In the genomic region with DNA sequence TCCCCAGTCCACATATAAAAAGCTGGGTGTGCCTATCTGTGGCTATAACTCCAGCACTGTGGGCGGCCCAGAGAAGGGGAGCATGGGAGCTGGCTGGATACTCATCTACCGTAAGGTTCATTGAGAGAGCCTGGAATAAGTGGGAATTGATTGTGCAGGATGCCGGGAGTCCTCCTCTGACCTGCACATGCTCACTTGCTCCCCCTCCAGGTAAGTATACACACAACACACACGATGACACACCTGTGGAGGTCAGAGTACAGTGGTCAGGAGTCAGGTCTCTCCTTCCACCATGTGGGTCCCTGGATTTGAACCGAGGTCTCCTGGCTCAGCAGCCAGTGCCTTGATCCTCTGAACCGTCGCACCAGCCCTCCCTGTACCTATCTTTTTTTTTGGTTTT, we compare ENCODE assay signal across 27 mouse cellular contexts. TPM values are rescaled to one million over a fixed set of nuclear protein-coding genes. Genes with fewer than 3 reads are reported as not detected.
A peak's percentile ranks its signal among the peaks of the same experiment; 100 is the strongest.
DNase-seq lines count a peak whose midpoint lies in the region; ATAC-seq and TF ChIP-seq lines count a peak whose summit lies in the region.
"Had no signal": no experiment of that assay in that cellular context is flagged by ENCODE, and none has a peak within 500 bp of the region (broad histone marks: within the 10 kb centered on the region; RNA-seq: fewer than 3 reads in every experiment).

No protein-coding gene starts in this region.

- H3K79me2 ChIP-seq in liver, adult 2 months (ENCODE audit: control insufficient read depth, insufficient read depth, low read length): no peaks in the 10 kb centered on the region

- no peak overlapping the region for H3K4me2 ChIP-seq in hindbrain, postnatal 0 days (ENCODE audit: low read depth, low read length)
- H3K4me2 ChIP-seq in hindbrain, embryonic 16.5 days (ENCODE audit: low read length): no peak overlapping the region
- no peak overlapping the region for H3K4me2 ChIP-seq in liver, postnatal 0 days (ENCODE audit: low read depth, low read length)
- no peak overlapping the region for H3K4me2 ChIP-seq in midbrain, postnatal 0 days (ENCODE audit: low read depth, low read length, poor library complexity, severe bottlenecking)
- H3K4me2 ChIP-seq: heart, embryonic 15.5 days; limb, embryonic 13.5 days; liver, embryonic 13.5 days; midbrain, embryonic 15.5 days; neural tube, embryonic 12.5 days had no signal

- no peak for DNase-seq in hindbrain, postnatal 0 days (ENCODE audit: low spot score)
- no peak for DNase-seq in liver, adult 2 months (ENCODE audit: extremely low read depth, low read depth, low spot score)
- no peak for DNase-seq in liver, postnatal 0 days
- peak; percentile 63 for DNase-seq in ZHBTc4 (ENCODE audit: low read depth, low spot score)
- DNase-seq in midbrain, postnatal 0 days (ENCODE audit: low spot score): no peak
- DNase-seq in cerebellum, adult 11 months: no peak
- DNase-seq: adrenal gland, adult 8-10 months; cerebellum, adult 9-10 months; cerebellum, postnatal 36 days; gastrocnemius, postnatal 25 days; heart, adult 11 months; kidney, adult 18-20 months; kidney, postnatal 10 days; liver, embryonic 13.5 days; thymus, adult 2 months; thymus, postnatal 36 days had no signal

- TF ChIP-seq EP300 in liver, postnatal 0 days (IDR thresholded peaks at IDR 0.05; ENCODE audit: low read depth): no peak

- no peaks in the 10 kb centered on the region for H3K27me3 ChIP-seq in hindbrain, postnatal 0 days (ENCODE audit: insufficient read depth, low read length)
- no peaks in the 10 kb centered on the region for H3K27me3 ChIP-seq in hindbrain, embryonic 16.5 days (replicated peaks; ENCODE audit: control insufficient read depth, insufficient read depth, low read length)
- H3K27me3 ChIP-seq in liver, adult 2 months (ENCODE audit: control insufficient read depth, insufficient read depth, low read length): no peaks in the 10 kb centered on the region
- H3K27me3 ChIP-seq in liver, postnatal 0 days (ENCODE audit: insufficient read depth, low read length): no peaks in the 10 kb centered on the region
- H3K27me3 ChIP-seq in E14TG2a.4 (ENCODE audit: insufficient read depth, low read length): no peaks in the 10 kb centered on the region
- no peaks in the 10 kb centered on the region for H3K27me3 ChIP-seq in midbrain, postnatal 0 days (ENCODE audit: insufficient read depth, low read length)
- H3K27me3 ChIP-seq: CH12.LX; heart, embryonic 15.5 days; limb, embryonic 13.5 days; liver, embryonic 13.5 days; midbrain, embryonic 15.5 days; neural tube, embryonic 12.5 days had no signal

- no peaks in the 10 kb centered on the region for H3K4me1 ChIP-seq in hindbrain, postnatal 0 days (ENCODE audit: insufficient read depth, low read length)
- no peaks in the 10 kb centered on the region for H3K4me1 ChIP-seq in hindbrain, embryonic 16.5 days (ENCODE audit: control insufficient read depth, insufficient read depth, low read depth, low read length)
- H3K4me1 ChIP-seq in liver, adult 2 months (ENCODE audit: control insufficient read depth, insufficient read depth, low read length): no peaks in the 10 kb centered on the region
- H3K4me1 ChIP-seq in liver, postnatal 0 days (ENCODE audit: insufficient read depth): no peaks in the 10 kb centered on the region
- H3K4me1 ChIP-seq in E14TG2a.4 (replicated peaks; ENCODE audit: low read depth, low read length): peaks cover 16% of the 10 kb centered on the region; the same call in 1 of the 2 replicates
- no peaks in the 10 kb centered on the region for H3K4me1 ChIP-seq in midbrain, postnatal 0 days (ENCODE audit: insufficient read depth, low read length)
- H3K4me1 ChIP-seq: heart, embryonic 15.5 days; limb, embryonic 13.5 days; liver, embryonic 13.5 days; midbrain, embryonic 10.5 days; midbrain, embryonic 15.5 days; neural tube, embryonic 12.5 days had no signal

- no peak overlapping the region for H3K4me3 ChIP-seq in hindbrain, postnatal 0 days (ENCODE audit: low read length)
- H3K4me3 ChIP-seq in hindbrain, embryonic 16.5 days (ENCODE audit: low read length): no peak overlapping the region
- H3K4me3 ChIP-seq in liver, adult 2 months (ENCODE audit: insufficient read depth, low read depth, low read length): no peak overlapping the region
- no peak overlapping the region for H3K4me3 ChIP-seq in liver, postnatal 0 days (ENCODE audit: low read depth, low read length)
- H3K4me3 ChIP-seq in E14TG2a.4 (replicated peaks; ENCODE audit: low read length): no peak overlapping the region
- no peak overlapping the region for H3K4me3 ChIP-seq in midbrain, postnatal 0 days (ENCODE audit: low read depth, low read length)
- H3K4me3 ChIP-seq: heart, embryonic 10.5 days; heart, embryonic 15.5 days; left cerebral cortex, adult 2 months; limb, embryonic 13.5 days; liver, embryonic 13.5 days; midbrain, embryonic 10.5 days; midbrain, embryonic 15.5 days; neural tube, embryonic 12.5 days had no signal

- H3K27ac ChIP-seq in hindbrain, postnatal 0 days: no peak overlapping the region
- H3K27ac ChIP-seq in hindbrain, embryonic 16.5 days (ENCODE audit: low read depth, low read length): no peak overlapping the region
- no peak overlapping the region for H3K27ac ChIP-seq in liver, adult 2 months (replicated peaks; ENCODE audit: insufficient read depth, low read depth, low read length)
- H3K27ac ChIP-seq in liver, postnatal 0 days (ENCODE audit: low read depth): no peak overlapping the region
- no peak overlapping the region for H3K27ac ChIP-seq in midbrain, postnatal 0 days (ENCODE audit: low read depth, low read length)
- H3K27ac ChIP-seq: heart, embryonic 10.5 days; heart, embryonic 15.5 days; left cerebral cortex, adult 2 months; limb, embryonic 13.5 days; liver, embryonic 13.5 days; midbrain, embryonic 10.5 days; midbrain, embryonic 15.5 days; neural tube, embryonic 12.5 days had no signal

- WGBS in hindbrain, postnatal 0 days: 96% methylated on average over 7 of the region's 7 CpGs
- WGBS in hindbrain, embryonic 16.5 days: 90% methylated on average over 7 of the region's 7 CpGs
- 99% methylated on average over 7 of the region's 7 CpGs for WGBS in liver, adult 2 months
- 87% methylated on average over 7 of the region's 7 CpGs for WGBS in liver, postnatal 0 days (ENCODE audit: insufficient replicate concordance)
- 96% methylated on average over 7 of the region's 7 CpGs for WGBS in midbrain, postnatal 0 days

- H3K9me3 ChIP-seq in hindbrain, postnatal 0 days (ENCODE audit: low read length): no peaks in the 10 kb centered on the region
- no peaks in the 10 kb centered on the region for H3K9me3 ChIP-seq in hindbrain, embryonic 16.5 days (ENCODE audit: control insufficient read depth, low read length)
- H3K9me3 ChIP-seq in liver, postnatal 0 days (ENCODE audit: low read length): no peaks in the 10 kb centered on the region
- no peaks in the 10 kb centered on the region for H3K9me3 ChIP-seq in E14TG2a.4 (ENCODE audit: low read length)
- H3K9me3 ChIP-seq in midbrain, postnatal 0 days (ENCODE audit: low read length): no peaks in the 10 kb centered on the region
- H3K9me3 ChIP-seq: heart, embryonic 10.5 days; heart, embryonic 15.5 days; liver, embryonic 13.5 days; midbrain, embryonic 10.5 days; midbrain, embryonic 15.5 days; neural tube, embryonic 12.5 days had no signal

- no peak for TF ChIP-seq POLR2A in liver, adult 2 months (IDR thresholded peaks at IDR 0.05; ENCODE audit: extremely low read depth, insufficient read depth, low read length)

- 0 out of 2 replicates have a peak, but pooled peaks have one; percentile 7 for TF ChIP-seq CTCF in hindbrain, postnatal 0 days (IDR thresholded peaks at IDR 0.05; ENCODE audit: low read depth)
- peak; percentile 25; the same call in 1 of the 2 replicates for TF ChIP-seq CTCF in liver, adult 2 months (IDR thresholded peaks at IDR 0.05; ENCODE audit: low read depth, low read length)
- no peak; the same call in 1 of the 2 replicates for TF ChIP-seq CTCF in liver, postnatal 0 days (IDR thresholded peaks at IDR 0.05; ENCODE audit: low read depth)
- peak; percentile 57 for TF ChIP-seq CTCF in E14TG2a.4 (conservative IDR thresholded peaks at IDR 0.05; ENCODE audit: low read length)
- no peak; the same call in 1 of the 2 replicates for TF ChIP-seq CTCF in midbrain, postnatal 0 days (IDR thresholded peaks at IDR 0.05)

- H3K9ac ChIP-seq in hindbrain, postnatal 0 days (replicated peaks; ENCODE audit: low read length): no peak overlapping the region
- H3K9ac ChIP-seq in hindbrain, embryonic 16.5 days (ENCODE audit: low read depth, low read length): no peak overlapping the region
- H3K9ac ChIP-seq in liver, adult 2 months (ENCODE audit: low read depth, low read length): no peak overlapping the region
- H3K9ac ChIP-seq in liver, postnatal 0 days (replicated peaks): no peak overlapping the region
- no peak overlapping the region for H3K9ac ChIP-seq in midbrain, postnatal 0 days (replicated peaks; ENCODE audit: low read length, poor library complexity, severe bottlenecking)
- H3K9ac ChIP-seq: heart, embryonic 15.5 days; limb, embryonic 13.5 days; liver, embryonic 13.5 days; midbrain, embryonic 15.5 days; neural tube, embryonic 12.5 days had no signal

- H3K36me3 ChIP-seq in hindbrain, postnatal 0 days (ENCODE audit: insufficient read depth, low read length): peaks cover 16% of the 10 kb centered on the region; the same call in 1 of the 2 replicates
- peaks cover 16% of the 10 kb centered on the region; the same call in 1 of the 2 replicates for H3K36me3 ChIP-seq in hindbrain, embryonic 16.5 days (ENCODE audit: control insufficient read depth, insufficient read depth, low read length)
- no peaks in the 10 kb centered on the region for H3K36me3 ChIP-seq in liver, adult 2 months (ENCODE audit: control insufficient read depth, insufficient read depth, low read length)
- H3K36me3 ChIP-seq in liver, postnatal 0 days (replicated peaks; ENCODE audit: insufficient read depth, low read length): no peaks in the 10 kb centered on the region
- H3K36me3 ChIP-seq in E14TG2a.4 (ENCODE audit: insufficient read depth, low read length): peaks cover 27% of the 10 kb centered on the region
- H3K36me3 ChIP-seq in midbrain, postnatal 0 days (ENCODE audit: insufficient read depth, low read length): peaks cover 23% of the 10 kb centered on the region

- no peak for ATAC-seq in hindbrain, postnatal 0 days
- no peak for ATAC-seq in hindbrain, embryonic 16.5 days
- ATAC-seq in liver, postnatal 0 days: no peak
- no peak for ATAC-seq in midbrain, postnatal 0 days (ENCODE audit: low FRiP score)
- ATAC-seq: forebrain, embryonic 14.5 days; midbrain, embryonic 15.5 days had no signal

RNA-seq across cellular contexts. Expression of a gene that starts 55.5 kb away (rescaled TPM):
- 26.6 and 32.9 TPM in 2 replicates for total RNA-seq in hindbrain, postnatal 0 days (2014; rRNA removed)
- 76.9 and 84.9 TPM in 2 replicates for polyA plus RNA-seq in hindbrain, postnatal 0 days (2015; fragmentation: Nextera tagmentation; extraction: Ambion mirVana)
- polyA plus RNA-seq in hindbrain, embryonic 16.5 days (2015; fragmentation: Nextera tagmentation; extraction: Ambion mirVana): 67.0 and 72.1 TPM in 2 replicates
- 33.7 and 38.5 TPM in 2 replicates for total RNA-seq in liver, adult 2 months (2014; rRNA removed)
- 33.9 and 35.3 TPM in 2 replicates for polyA plus RNA-seq in liver, adult 2 months (2012; rRNA removed)
- polyA plus RNA-seq in liver, postnatal 0 days (2015; fragmentation: Nextera tagmentation; extraction: Ambion mirVana): 46.6 and 47.5 TPM in 2 replicates
- 28.4 and 33.3 TPM in 2 replicates for total RNA-seq in midbrain, postnatal 0 days (2014; rRNA removed)
- polyA plus RNA-seq in midbrain, postnatal 0 days (2015; fragmentation: Nextera tagmentation; extraction: Ambion mirVana): 70.1 and 79.4 TPM in 2 replicates

Comparison
In these comparisons a context has a peak if more than half of its experiments do, and no peak if none do; other contexts are left out.
1. CTCF ChIP-seq: peak in hindbrain, postnatal 0 days (single experiment), liver, adult 2 months (single experiment) and E14TG2a.4 (single experiment); none in liver, postnatal 0 days (single experiment) and midbrain, postnatal 0 days (single experiment).